Mouse (Mus musculus): ENCODE results near the gene Sap30l. TPM values are rescaled to one million over a fixed set of nuclear protein-coding genes. Genes with fewer than 3 reads are reported as not detected.
"Not testable (repeated sequence)": the region's sequence is repeated elsewhere in the genome, so short reads cannot be mapped to it uniquely, and the experiment has no call there.

Gene Sap30l
- total RNA-seq, 2 experiments from 2014 or later = 47.0 to 49.8 TPM

DNA sequence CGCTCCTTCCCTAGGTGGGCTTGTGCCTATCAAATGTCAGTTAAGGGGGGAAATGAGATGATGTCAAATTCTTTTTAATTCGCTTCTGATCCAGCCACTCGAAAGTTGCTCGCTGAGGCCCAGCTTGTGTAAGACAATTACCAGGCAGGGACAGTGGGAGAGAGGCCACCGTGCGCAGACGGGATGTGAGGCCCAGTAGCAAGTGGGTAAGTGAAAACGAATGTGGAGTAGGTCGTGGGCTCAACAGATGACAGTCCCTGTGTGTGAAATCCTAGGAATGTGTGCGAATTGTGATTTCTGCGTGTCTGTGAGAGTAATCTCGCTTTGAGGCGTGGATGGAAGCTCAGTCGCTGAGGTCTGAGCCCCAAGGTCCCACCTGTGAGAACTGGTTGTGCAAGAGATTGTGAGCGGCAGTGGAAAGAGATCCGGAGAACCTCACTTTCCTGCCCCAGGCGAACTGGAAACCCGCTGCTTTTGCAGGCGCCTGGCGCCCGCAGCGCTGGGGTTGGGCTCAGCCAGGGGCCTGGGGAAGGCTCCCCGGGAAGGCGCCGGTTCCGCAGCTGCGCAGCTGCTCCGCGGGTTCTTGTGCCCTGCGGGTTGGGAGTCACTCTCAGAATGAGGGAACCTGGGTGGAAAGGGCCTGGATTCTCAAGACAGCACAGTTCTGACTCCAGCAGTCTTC lies 32.0 kb downstream of the Sap30l start:
- no peak for TF ChIP-seq CTCF (IDR thresholded peaks at IDR 0.05)
- intact Hi-C loops (cut with DNase I) = no loop called here
- no peak overlapping the region for H3K27ac ChIP-seq
- no peak for DNase-seq (ENCODE audit: extremely low spot score in 1 of 2, low spot score in 2 of 2)
- H3K4me3 ChIP-seq = no peak overlapping the region

DNA sequence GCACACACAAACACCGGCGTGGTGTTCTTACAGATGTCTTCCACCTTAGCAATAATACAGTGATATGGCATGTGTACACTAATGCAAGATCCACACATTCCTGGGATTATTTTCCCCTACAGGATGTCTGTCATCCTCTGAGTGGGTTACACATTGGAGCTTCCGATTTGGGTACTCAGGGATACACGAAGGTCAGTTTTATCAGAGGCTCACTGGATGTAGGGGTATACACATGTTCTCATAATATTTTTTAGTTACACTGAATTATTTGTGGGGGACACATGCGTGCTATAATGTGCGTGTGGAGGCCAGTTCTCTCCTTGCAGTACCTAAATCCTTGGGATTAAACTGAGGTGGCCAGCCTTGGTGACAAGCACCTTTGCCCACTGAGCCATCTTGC lies 32.6 kb downstream of the Sap30l start:
- TF ChIP-seq CTCF (IDR thresholded peaks at IDR 0.05) = no peak
- H3K27ac ChIP-seq = no peak overlapping the region
- no peak overlapping the region for H3K4me3 ChIP-seq
- intact Hi-C loops (cut with DNase I) = no loop called here
- no peak for DNase-seq (ENCODE audit: extremely low spot score in 1 of 2, low spot score in 2 of 2)

GRCm38 (mm10) chr11:57835331-57835730 lies 33.9 kb downstream of the Sap30l start:
- no peak overlapping the region for H3K27ac ChIP-seq
- H3K4me3 ChIP-seq = no peak overlapping the region
- TF ChIP-seq CTCF (IDR thresholded peaks at IDR 0.05) = no peak
- intact Hi-C loops (cut with DNase I) = no loop called here
- no peak for DNase-seq (ENCODE audit: extremely low spot score in 1 of 2, low spot score in 2 of 2)

GRCm38 (mm10) chr11:57835931-57836330 lies 34.5 kb downstream of the Sap30l start:
- intact Hi-C loops (cut with DNase I) = no loop called here
- TF ChIP-seq CTCF (IDR thresholded peaks at IDR 0.05) = no peak
- Histone ChIP-seq H3K4me3 (no peak overlapping the region), H3K27ac (no peak overlapping the region)
- no peak for DNase-seq (ENCODE audit: extremely low spot score in 1 of 2, low spot score in 2 of 2)

DNA sequence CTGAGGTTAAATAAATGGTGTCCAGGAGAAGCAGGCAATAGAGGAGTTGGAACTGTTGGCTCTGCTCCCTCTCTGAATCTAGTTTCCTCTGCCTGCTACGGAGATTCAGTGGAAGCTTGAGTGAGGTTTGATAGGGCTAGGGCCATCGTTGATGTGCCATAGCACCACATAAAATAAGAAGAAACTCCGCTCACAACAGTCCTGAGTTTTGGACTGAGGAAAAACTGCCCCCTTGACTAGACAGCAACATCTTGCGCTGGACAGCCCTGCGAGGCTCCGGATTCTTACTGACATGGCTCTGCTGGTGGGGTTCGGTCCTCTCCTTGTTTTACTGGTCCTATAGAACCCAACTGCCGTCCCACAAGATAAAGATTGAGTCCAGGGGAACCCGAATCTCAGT lies 35.0 kb downstream of the Sap30l start:
- Histone ChIP-seq H3K4me3 (no peak overlapping the region), H3K27ac (no peak overlapping the region)
- intact Hi-C loops (cut with DNase I) = no loop called here
- no peak for DNase-seq (ENCODE audit: extremely low spot score in 1 of 2, low spot score in 2 of 2)
- no peak for TF ChIP-seq CTCF (IDR thresholded peaks at IDR 0.05)

DNA sequence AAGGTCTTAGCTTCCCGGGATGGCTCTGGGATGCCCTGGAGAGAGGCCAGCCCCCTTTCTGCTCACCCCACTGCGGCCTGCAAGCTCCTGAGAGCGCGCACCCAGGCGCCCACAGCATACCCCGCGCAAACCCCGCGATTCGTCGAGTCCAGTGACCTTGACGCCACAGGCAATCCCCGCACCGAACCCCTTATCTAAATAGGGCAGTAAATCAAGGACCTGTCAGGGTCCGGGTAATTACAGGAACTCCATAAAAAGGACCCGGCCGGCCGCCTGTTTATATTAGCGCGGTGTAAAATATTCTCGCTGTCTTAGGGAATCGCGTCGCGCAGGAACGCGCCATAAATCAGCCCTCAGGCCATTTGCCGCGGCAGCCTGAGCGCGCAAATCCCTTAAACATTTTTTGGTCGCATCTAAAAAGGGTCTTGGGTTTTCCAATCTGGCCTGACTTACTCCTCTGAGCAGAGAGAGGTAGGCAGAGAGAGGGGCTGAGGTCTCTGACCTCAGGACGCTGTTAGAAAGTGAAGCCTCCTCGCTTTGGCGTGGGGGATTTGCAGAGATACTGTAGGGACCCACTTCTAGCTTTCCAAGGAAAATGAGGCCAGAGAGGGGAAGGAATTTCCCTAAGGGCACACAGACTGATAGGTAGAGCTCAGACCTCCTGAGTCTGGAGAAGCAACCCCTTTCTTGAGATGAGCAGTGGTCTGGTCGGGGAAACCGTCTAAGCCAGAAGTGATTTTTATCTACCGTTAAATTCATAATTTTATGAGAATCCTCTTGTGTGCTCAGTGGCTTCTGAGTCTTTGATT lies 35.6 kb downstream of the Sap30l start:
- intact Hi-C loops (cut with DNase I) = no loop called here
- TF ChIP-seq CTCF (IDR thresholded peaks at IDR 0.05) = no peak
- no peak for DNase-seq (ENCODE audit: extremely low spot score in 1 of 2, low spot score in 2 of 2)
- Histone ChIP-seq H3K4me3 (no peak overlapping the region), H3K27ac (no peak overlapping the region)

- Histone ChIP-seq H3K4me3 (no peak overlapping the region), H3K27ac (no peak overlapping the region)
- intact Hi-C loops (cut with DNase I) = no loop called here
- TF ChIP-seq CTCF (IDR thresholded peaks at IDR 0.05) = no peak
- DNase-seq (ENCODE audit: extremely low spot score in 1 of 2, low spot score in 2 of 2) = no peak
Measured at GRCm38 (mm10) chr11:57837861-57838680, 36.6 kb downstream of the Sap30l start.

DNA sequence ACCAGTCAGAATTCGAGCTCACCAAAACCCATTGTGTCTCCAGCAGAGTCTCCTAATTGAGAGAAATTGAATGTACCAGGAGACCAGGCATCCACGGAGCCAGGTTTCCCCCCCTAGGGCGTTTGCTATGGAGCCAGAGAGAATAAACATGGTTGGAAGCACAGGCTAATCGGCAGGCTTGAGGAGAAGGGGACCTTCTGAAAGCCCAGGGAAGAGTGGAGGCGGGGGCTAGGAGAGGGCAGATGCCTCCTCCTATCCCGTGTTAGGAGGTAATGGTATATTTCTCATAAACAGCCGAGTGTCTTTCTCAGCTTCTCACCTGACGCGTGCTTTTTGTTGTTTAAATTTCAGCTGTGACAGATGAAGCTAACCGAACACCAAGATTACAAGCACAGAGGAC lies 39.5 kb downstream of the Sap30l start:
- no peak for DNase-seq (ENCODE audit: extremely low spot score in 1 of 2, low spot score in 2 of 2)
- Histone ChIP-seq H3K27ac (no peak overlapping the region), H3K4me3 (no peak overlapping the region)
- intact Hi-C loops (cut with DNase I) = no loop called here
- no peak for TF ChIP-seq CTCF (IDR thresholded peaks at IDR 0.05)

DNA sequence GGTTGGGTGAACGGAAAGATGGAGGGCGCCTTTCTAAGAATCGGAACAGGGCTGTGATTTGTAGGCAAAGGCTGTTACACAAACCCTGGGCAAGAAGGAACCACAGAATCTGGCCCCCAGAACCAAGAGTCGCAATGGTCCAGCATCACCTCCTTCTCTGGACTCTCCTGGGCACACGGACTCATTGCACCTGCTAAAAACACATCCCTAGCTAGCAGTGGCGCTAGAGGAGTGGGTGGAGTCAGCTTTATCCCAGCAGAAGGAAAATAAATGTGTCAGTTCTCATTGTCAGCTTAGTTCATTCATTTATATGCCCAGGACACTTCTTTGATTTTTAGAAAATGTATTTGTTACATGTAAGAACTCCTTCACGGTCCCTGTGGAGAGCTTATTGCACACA lies 40.0 kb downstream of the Sap30l start:
- no peak overlapping the region for H3K27ac ChIP-seq
- DNase-seq (ENCODE audit: extremely low spot score in 1 of 2, low spot score in 2 of 2) = no peak
- intact Hi-C loops (cut with DNase I) = no loop called here
- no peak for TF ChIP-seq CTCF (IDR thresholded peaks at IDR 0.05)
- H3K4me3 ChIP-seq = no peak overlapping the region

DNA sequence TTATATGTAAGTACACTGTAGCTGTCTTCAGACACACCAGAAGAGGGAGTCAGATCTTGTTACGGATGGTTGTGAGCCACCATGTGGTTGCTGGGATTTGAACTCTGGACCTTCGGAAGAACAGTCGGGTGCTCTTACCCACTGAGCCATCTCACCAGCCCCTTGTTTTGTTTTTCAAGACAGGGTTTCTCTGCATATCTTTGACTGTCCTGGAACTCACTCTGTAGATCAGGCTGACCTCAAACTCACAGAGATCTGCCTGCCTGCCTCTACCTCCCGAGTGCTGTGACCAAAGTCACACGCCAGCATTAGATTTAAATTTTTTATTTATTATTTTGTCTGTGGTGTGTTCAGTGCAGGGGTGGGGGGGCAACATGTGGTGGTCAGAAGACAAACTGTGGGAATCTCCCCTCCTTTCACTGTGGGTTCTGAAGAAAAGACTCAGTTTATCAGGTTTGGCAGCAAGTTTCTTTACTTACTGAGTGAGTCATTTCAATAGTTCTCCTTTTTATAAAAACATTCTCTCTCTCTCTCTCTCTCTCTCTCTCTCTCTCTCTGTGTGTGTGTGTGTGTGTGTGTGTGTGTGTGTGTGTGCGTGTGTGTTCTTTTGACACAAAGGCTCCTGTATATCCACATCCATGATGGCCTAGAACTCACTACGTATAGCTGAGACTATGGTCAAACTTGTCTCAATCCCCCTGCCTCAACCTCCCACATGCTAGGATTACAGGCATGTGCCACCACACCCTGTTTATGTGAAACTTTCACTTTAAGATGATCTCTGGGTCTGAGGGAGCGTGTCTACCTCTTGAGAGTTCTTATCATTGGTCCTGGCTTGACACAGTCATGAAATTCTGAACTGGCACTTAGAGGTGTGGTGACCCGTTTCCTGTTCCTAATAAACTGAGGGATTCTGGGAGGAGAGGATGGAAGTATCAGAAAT lies 45.3 kb downstream of the Sap30l start:
- DNase-seq (ENCODE audit: extremely low spot score in 1 of 2, low spot score in 2 of 2); H3K4me3 ChIP-seq; intact Hi-C loops (cut with DNase I); H3K27ac ChIP-seq: not testable (repeated sequence)

DNA sequence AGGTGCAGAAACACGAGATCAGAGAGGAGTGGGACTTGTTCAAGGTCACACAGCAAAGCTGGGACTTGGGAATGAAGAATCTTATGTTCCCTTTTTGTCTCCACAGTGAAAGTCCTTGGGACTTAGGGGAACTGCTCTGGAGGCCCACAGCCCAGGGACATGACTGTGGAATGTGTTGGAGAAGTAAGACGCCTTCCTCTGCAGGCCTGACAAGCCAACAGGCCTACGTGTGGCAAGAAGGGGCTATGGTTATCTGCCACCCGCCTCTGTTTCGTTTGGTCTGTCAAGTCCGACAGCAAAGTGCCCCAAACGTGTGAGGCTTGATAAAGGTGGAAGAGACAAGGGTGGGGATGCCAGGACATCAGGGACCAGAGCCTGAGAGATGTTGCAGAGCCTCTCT lies 46.0 kb downstream of the Sap30l start:
- Histone ChIP-seq H3K4me3 (no peak overlapping the region), H3K27ac (no peak overlapping the region)
- DNase-seq (ENCODE audit: extremely low spot score in 1 of 2, low spot score in 2 of 2) = no peak
- intact Hi-C loops (cut with DNase I) = no loop called here
- no peak for TF ChIP-seq CTCF (IDR thresholded peaks at IDR 0.05)
